Mouse (Mus musculus) natural killer cell, adult 2 months (primary cell): ENCODE measurements around the gene Adora1.

Experiments used
- DNase-seq, 2 experiments: peaks; one replicate each; pipeline ENCODE4 v3.0.0; 2022; ENCODE audit warnings: low spot score in 2 of 2

The Adora1 gene

DNA sequence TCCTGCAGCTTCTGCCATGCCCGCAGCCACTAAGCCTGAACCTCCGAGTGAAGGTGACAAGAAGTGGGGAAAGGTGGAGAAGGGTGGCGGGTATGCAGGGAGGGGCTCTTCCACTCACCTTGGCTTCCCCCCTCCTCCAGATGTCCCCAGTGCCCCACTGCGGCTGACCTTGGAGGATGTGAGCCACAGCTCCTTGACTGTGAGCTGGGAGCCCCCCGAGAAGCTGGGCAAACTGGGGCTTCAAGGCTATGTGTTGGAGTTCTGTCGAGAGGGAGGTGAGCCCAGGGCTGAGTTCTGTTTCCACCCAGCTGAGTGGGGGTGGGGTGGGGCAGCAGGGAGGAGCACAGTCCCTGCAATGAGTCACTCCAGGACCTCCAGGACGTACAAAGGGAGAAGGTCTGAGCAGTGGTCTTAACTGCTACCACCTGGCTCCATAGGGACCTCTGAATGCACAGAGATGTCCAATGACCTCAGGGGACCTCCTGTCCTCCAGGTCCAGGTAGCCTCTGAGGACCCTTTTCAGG lies 41.5 kb downstream of the Adora1 start:
- DNase-seq = no peak

- no peak for DNase-seq
These were observed 42.1 kb downstream of the Adora1 start, which contains the start of gene Mybph for GRCm38 (mm10) chr1:134193126-134193525. Gene Mybph, plus strand, starts transcription at chr1:134193448.

GRCm38 (mm10) chr1:134192024-134192423 lies 43.2 kb downstream of the Adora1 start:
- no peak for DNase-seq

GRCm38 (mm10) chr1:134191192-134191591 lies 44.0 kb downstream of the Adora1 start:
- DNase-seq = no peak

DNA sequence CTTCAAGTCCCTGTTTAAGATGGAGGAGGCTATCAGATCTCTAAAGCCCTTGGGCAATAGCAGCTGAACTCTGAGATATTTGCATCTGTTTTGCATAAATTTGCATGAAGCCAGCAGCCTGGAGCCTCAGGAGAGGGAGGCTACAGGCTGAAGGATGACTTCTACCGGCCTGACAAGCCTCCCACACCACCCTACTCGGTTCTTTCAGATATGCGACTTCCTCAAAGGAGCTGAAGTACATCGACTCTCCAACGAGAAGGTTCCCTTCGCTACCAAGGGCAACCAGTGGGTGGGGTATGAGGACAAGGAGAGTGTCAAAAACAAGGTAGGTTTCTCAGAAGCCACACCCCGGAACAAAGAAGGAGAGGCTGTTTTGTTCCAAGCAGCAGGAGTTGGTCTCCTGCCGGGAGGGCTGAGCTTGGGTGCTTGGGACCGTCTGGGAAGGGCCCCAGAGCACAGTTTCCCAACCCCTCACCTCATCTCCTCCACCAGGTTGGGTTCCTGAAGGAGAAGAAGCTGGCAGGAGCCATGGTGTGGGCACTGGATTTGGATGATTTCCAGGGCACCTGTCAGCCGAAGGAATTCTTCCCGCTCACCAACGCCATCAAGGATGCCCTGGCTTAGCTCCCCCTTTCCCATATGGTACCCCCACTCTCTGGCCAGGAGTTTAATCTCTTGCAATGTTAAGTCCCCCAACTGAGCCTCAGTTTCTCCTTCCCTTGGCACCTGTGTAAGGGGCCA lies 46.1 kb downstream of the Adora1 start:
- peak in 1 of 2 experiments; percentile 24 for DNase-seq

DNA sequence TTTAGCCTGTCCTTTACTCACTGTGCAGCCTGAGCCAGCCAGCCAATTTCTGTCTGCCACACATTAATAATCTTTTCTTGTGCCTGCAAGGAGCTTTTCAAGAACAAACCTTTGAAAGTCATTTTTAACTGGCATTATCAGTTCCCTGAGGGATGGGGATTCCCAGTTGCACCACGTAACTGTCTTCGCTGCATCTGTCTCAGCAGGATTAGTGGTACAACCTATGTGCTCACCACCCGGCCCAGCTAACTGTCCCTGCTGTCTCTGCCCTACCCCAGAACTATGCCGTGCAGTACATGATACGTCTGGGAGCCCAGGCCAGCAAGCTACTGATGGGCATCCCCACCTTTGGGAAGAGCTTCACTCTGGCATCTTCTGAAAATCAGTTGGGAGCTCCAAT lies 47.0 kb downstream of the Adora1 start:
- DNase-seq = no peak

GRCm38 (mm10) chr1:134184089-134184488 lies 51.1 kb downstream of the Adora1 start:
- no peak for DNase-seq

GRCm38 (mm10) chr1:134182025-134182424 lies 53.2 kb downstream of the Adora1 start, which contains the start of gene Chil1:
Gene Chil1, plus strand, starts transcription at chr1:134182176.
- no peak for DNase-seq

- no peak for DNase-seq
These were observed 57.3 kb downstream of the Adora1 start for GRCm38 (mm10) chr1:134177976-134178375.

DNA sequence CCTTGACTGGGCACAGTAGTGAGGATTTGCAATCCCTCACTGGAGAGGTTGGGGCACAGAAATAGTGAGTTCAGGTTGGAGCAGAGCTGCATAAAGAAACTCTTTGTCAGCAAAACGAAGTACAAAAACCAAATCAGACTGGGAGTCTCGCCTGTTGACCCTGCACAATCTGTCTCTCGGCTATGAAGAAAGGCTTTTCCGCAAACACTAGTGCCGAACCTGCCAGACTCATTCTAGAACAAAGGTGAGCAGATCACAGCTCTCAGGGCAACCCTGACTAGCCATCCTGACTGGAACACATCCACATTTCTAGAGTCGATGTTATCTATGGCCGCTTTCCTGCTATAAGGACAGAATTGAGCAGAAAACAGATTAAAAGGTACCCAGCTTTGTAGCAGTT lies 62.1 kb downstream of the Adora1 start:
- DNase-seq = no peak

DNA sequence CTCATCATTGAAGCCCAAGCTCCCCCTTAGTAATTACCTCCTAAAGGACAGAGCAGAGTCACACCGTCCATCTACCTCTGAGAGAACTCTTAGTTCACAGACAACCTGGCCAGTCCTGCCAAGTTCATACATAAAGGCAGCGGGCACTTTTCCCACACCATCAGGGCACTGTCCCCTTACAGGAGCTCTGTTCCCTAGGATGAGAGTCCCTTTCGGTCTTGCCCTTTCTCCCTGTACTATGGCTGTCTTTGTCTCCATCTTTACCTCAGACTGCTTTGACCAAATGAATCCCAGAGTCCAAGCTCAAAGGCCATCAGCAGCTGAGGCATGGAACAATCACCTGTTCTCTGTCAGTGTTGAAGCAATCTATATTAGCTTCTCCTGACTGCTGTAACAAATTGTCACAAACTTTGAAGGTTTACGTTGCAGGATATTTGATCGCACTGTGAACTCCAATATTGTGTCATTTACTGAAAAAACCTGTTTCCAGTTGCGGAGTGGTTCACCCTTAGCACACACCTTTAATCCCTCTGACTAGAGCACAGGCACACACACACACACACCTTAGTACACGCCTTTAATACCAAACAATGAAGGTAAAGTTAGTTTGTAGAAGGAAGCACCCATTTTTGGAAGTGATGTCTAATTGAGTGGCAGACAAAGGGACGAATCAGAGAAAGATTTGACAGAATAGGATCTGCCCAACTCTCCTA lies 66.1 kb downstream of the Adora1 start:
- no peak for DNase-seq

- DNase-seq = no peak
These were observed 66.7 kb downstream of the Adora1 start for GRCm38 (mm10) chr1:134168567-134168966.

DNA sequence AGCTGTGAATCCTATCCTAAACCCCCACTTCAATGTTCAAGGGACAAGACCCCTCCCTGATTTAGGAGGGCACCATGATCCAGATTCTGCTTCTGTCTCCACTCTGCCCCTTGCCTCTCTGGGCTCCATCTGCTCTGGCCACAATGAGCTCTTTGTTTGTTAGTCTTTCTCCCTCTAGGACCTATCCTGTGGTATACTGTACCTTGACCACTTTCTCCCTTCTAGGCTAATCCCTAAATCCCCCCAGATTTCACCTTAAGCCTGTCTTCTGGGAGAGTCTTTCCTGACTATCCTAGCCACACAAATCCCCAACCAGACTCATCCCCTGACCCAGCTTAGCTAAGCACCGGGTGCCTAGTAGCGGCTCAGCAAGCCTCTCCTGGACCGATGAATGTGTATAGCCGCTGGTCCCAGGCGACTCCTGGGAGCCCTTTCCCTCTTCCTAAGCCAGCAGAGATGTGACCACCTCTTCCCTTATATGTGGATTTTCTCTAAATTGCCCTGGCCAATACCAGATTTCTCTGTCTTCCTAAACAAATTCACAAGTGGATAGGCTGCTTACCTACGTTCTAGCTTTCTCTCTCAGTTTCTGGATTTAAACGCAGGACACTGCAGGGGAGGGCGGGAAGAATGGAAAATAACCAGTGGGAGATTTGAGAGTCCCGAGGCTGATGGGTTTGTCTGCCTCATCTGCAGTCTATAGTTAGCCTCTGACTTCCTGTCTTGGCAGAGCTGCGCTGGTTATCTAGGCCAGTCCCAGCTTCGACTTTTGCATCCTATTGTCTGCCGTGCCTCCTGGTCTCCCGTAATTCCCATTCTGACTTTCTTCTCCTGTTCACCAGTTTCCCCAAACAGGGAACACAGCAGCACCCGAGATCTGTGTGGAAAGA lies 67.6 kb downstream of the Adora1 start:
- DNase-seq = no peak

DNA sequence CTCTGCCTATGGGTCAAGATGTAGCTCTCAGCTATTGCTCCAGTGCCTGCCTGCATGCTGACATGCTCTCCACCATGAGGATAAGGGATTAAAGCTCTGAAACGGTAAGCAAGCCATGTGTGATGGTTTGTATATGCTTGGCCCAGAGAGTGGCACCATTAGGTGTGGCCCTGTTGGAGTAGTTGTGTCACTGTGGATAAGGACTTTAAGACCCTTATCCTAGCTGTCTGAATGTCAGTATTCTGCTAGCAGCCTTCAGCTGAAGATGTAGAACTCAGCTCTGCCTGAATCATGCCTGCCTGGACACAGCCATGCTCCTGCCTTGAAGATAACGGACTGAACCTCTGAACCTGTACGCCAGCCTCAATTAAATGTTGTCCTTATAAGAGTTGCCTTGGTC lies 68.7 kb downstream of the Adora1 start:
- no peak for DNase-seq

DNA sequence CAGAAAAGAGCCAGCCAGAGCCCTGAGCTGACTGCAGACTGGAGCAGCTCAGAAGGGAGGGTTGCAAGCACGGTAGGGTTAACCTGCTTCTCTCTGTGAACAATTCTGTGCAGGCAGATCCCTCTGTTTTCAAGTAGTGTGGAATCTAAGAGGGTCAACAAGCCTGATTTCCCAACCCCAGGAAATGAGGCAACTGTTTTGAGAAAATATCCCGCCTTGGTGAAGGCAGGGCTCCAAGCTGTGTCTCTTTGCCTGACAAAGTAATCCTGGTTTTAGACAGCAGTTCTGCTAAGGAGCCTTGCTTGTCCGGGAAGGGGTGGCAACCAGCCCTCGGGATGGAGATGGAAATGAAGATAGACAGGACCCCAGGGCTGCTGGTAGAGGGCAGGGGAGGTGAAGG lies 70.8 kb downstream of the Adora1 start:
- no peak for DNase-seq

- DNase-seq = no peak
These were observed 71.8 kb downstream of the Adora1 start for GRCm38 (mm10) chr1:134163476-134163875.

GRCm38 (mm10) chr1:134162510-134163225 lies 72.6 kb downstream of the Adora1 start:
- DNase-seq = no peak

- DNase-seq = no peak
These were observed 73.8 kb downstream of the Adora1 start for GRCm38 (mm10) chr1:134161399-134161798.

DNA sequence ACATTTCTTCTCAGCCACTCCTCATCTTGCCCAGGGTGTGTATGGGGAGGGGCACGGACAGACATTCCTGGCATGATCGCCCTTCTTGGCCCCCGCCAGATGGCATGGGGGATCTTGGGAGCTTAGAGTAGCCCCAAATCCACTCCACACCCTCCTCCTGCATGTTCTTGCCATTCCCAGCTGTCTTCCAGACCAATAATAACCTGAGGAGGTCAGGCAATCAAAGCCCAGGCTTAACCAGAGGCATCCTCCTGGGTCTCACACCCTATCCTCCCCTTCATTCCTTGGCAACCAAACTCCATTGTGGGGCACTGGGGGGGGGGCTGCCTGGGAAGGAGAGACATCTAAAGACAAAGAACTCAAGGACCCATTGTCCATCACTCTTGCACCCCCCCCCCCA lies 74.8 kb downstream of the Adora1 start:
- DNase-seq = no peak

- DNase-seq = no peak
These were observed 80.6 kb downstream of the Adora1 start for GRCm38 (mm10) chr1:134154655-134155054.

- DNase-seq = no peak
These were observed 81.1 kb downstream of the Adora1 start for GRCm38 (mm10) chr1:134154121-134154520.
